Mouse (Mus musculus) heart, embryonic 14.5 days (tissue): ENCODE measurements around the gene Gimap9. TPM values are rescaled to one million over a fixed set of nuclear protein-coding genes. Genes with fewer than 3 reads are reported as not detected.

Source experiments
- polyA plus RNA-seq: library from polyadenylated mRNA; unstranded; fragments of >200 nt; fragmentation: Nextera tagmentation; extraction: Ambion mirVana; gene quantifications from 2 replicates; pipeline ENCODE4 v1.2.1, GENCODE M21; 2014

Gene Gimap9
- polyA plus RNA-seq, 1 experiment from 2014 or later = 6.3 TPM

Other genes with a start within 250 kb of the Gimap9 start
- 24.8 and 26.2 TPM in 2 replicates for gene Zfp467, start 230.3 kb upstream of the Gimap9 start, polyA plus RNA-seq
- 0.57 and 0.58 TPM in 2 replicates for gene Sspo, start 227.9 kb upstream of the Gimap9 start, polyA plus RNA-seq
- 21.8 and 22.8 TPM in 2 replicates for gene Atp6v0e2, start 138.5 kb upstream of the Gimap9 start, polyA plus RNA-seq
- 3.5 and 4.9 TPM in 2 replicates for gene Lrrc61, start 121.3 kb upstream of the Gimap9 start, polyA plus RNA-seq
- gene Rarres2, start 103.3 kb upstream of the Gimap9 start, polyA plus RNA-seq = 39.4 and 45.3 TPM in 2 replicates
- 1.3 TPM in 1 of 2 replicates, not detected in the other for gene Gm45021, start 86.5 kb upstream of the Gimap9 start, polyA plus RNA-seq
- 23.4 and 25.4 TPM in 2 replicates for gene Repin1, start 82.2 kb upstream of the Gimap9 start, polyA plus RNA-seq
- 0.84 TPM in 1 of 2 replicates, not detected in the other for gene Gm44965, start 82.2 kb upstream of the Gimap9 start, polyA plus RNA-seq
- gene Zfp775, start 74.1 kb upstream of the Gimap9 start, polyA plus RNA-seq = 5.4 and 6.3 TPM in 2 replicates
- gene AI854703, start 49.4 kb upstream of the Gimap9 start, polyA plus RNA-seq = 0.82 and 1.1 TPM in 2 replicates
- gene Gimap8, start 28.9 kb upstream of the Gimap9 start, polyA plus RNA-seq = 0.85 and 1.2 TPM in 2 replicates
- 20.7 and 25.2 TPM in 2 replicates for gene Gimap4, start 8.4 kb downstream of the Gimap9 start, polyA plus RNA-seq
- gene Gimap6, start 32.1 kb downstream of the Gimap9 start, polyA plus RNA-seq = 37.6 and 40.2 TPM in 2 replicates
- 3.3 and 5.1 TPM in 2 replicates for gene Gm28053, start 42.5 kb downstream of the Gimap9 start, polyA plus RNA-seq
- gene Gimap7, start 42.5 kb downstream of the Gimap9 start, polyA plus RNA-seq = not detected in 2 replicates
- gene Gimap1, start 62.9 kb downstream of the Gimap9 start, polyA plus RNA-seq = 26.1 and 27.5 TPM in 2 replicates
- 6.8 and 8.7 TPM in 2 replicates for gene Gimap5, start 70.1 kb downstream of the Gimap9 start, polyA plus RNA-seq
- not detected in 2 replicates for gene Gimap3, start 94.7 kb downstream of the Gimap9 start, polyA plus RNA-seq
- gene Tmem176a, start 164.8 kb downstream of the Gimap9 start, polyA plus RNA-seq = 101 and 119 TPM in 2 replicates
- 274 and 295 TPM in 2 replicates for gene Tmem176b, start 165.4 kb downstream of the Gimap9 start, polyA plus RNA-seq
- not detected in 2 replicates for gene Aoc1, start 196.8 kb downstream of the Gimap9 start, polyA plus RNA-seq